Mouse (Mus musculus) forebrain, embryonic 11.5 days (tissue): Measurements from ENCODE around the gene Glra2. TPM values are rescaled to one million over a fixed set of nuclear protein-coding genes. Genes with fewer than 3 reads are reported as not detected.

Experiments
- ATAC-seq: fragments of 200-750 bp; cut with Nextera tagmentation; replicated peaks from 2 replicates; pipeline ENCODE4 v1.8.0; 2017; ENCODE audit warnings: moderate TSS enrichment; ENCODE audit not compliant: low FRiP score
- DNase-seq: peaks from one replicate; pipeline ENCODE4 v3.0.0-alpha.2; 2017; ENCODE audit warnings: low spot score
- H3K27ac ChIP-seq: fragments of 300-500 bp; sonication (generic); 2 replicates; pipeline ENCODE4 v1.5.1; 2014; ENCODE audit warnings: low read depth, low read length
- H3K27me3 ChIP-seq: fragments of 300-500 bp; sonication (generic); 2 replicates; pipeline ENCODE4 v1.6.1; 2014; ENCODE audit warnings: mild to moderate bottlenecking, low read length, mixed read lengths; ENCODE audit not compliant: control insufficient read depth, insufficient read depth
- H3K36me3 ChIP-seq: fragments of 300-500 bp; sonication (generic); 2 replicates; pipeline ENCODE4 v1.6.1; 2014; ENCODE audit warnings: mild to moderate bottlenecking, low read length, moderate library complexity, mixed read lengths; ENCODE audit not compliant: control insufficient read depth, insufficient read depth
- H3K4me1 ChIP-seq: fragments of 300-500 bp; sonication (generic); replicated peaks from 2 replicates; pipeline ENCODE4 v1.6.1; 2014; ENCODE audit warnings: low read length, mixed read lengths; ENCODE audit not compliant: control insufficient read depth, insufficient read depth
- H3K4me2 ChIP-seq: fragments of 300-500 bp; sonication (generic); 2 replicates; pipeline ENCODE4 v1.6.1; 2014; ENCODE audit warnings: low read depth, mild to moderate bottlenecking, low read length, moderate library complexity, mixed read lengths; ENCODE audit not compliant: severe bottlenecking
- H3K4me3 ChIP-seq: fragments of 300-500 bp; sonication (generic); 2 replicates; pipeline ENCODE4 v1.5.1; 2014; ENCODE audit warnings: low read depth, low read length
- H3K9ac ChIP-seq: fragments of 300-500 bp; sonication (generic); 2 replicates; pipeline ENCODE4 v1.6.1; 2014; ENCODE audit warnings: low read length
- H3K9me3 ChIP-seq: fragments of 300-500 bp; sonication (generic); 2 replicates; pipeline ENCODE4 v1.6.1; 2016; ENCODE audit warnings: low read length, mixed read lengths; ENCODE audit not compliant: control insufficient read depth
- WGBS: fragments of 180-500 bp; shearing (Covaris S2); extraction: QIAGEN DNeasy Blood & Tissue Kit; methylation state at CpG from one replicate; pipeline ENCODE4 v1.1.7; 2014; 5-methylcytosine and 5-hydroxymethylcytosine counted together
- polyA plus RNA-seq: library from polyadenylated mRNA; unstranded; fragments of >200 nt; fragmentation: Nextera tagmentation; extraction: Ambion mirVana; gene quantifications from 2 replicates; pipeline ENCODE4 v1.2.1, GENCODE M21; 2014

Glra2 gene
- polyA plus RNA-seq, 1 experiment from 2014 or later, result 0.29 TPM

DNA sequence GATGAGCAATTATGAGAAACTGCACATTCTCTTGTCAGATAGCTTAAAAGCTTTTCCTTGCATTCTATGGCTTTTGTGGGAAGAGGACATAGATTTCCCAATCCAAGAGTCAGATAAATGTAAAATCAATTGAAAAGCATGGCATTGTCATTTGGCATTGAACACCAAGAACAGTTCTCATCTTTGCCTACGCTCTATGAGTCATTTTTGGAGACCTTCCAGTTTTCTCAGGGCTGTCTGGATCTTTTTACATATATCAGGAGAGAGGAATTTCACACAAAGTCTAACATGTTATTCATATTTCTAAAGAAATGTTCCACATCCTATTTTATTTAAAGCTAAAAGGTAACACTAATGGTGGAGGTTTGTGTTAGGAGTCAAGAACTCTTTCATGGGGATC lies 223.0 kb downstream of the Glra2 start:
- H3K27me3 ChIP-seq, result no peaks in the 10 kb centered on the region
- ATAC-seq (no peak), DNase-seq (no peak)
- H3K27ac ChIP-seq, result no peak overlapping the region
- H3K4me3 ChIP-seq, result no peak overlapping the region
- H3K4me2 ChIP-seq, result no peak overlapping the region
- no peaks in the 10 kb centered on the region for H3K4me1 ChIP-seq
- no peaks in the 10 kb centered on the region for H3K9me3 ChIP-seq
- H3K36me3 ChIP-seq, result no peaks in the 10 kb centered on the region
- WGBS, result 79% methylated on average over 1 of the region's 1 CpGs
- no peak overlapping the region for H3K9ac ChIP-seq
